Mouse (Mus musculus) kidney, embryonic 16.5 days (tissue): ENCODE measurements at regions not wholly inside any gene's neighbourhood (a gene's known extent, or its start where the extent isn't known, plus 50 kb on each side); places are given as distances from the start of the nearest gene placed in this dataset.

Source experiments
- ATAC-seq: fragments of 200-750 bp; cut with Nextera tagmentation; 2 replicates; pipeline ENCODE4 v1.8.0; 2017; ENCODE audit warnings: moderate TSS enrichment; ENCODE audit not compliant: low FRiP score, low TSS enrichment
- H3K27ac ChIP-seq: fragments of 300-500 bp; sonication (generic); 2 replicates; pipeline ENCODE4 v1.5.1; 2014; ENCODE audit warnings: low read length
- H3K27me3 ChIP-seq: fragments of 300-500 bp; sonication (generic); 2 replicates; pipeline ENCODE4 v1.6.1; 2014; ENCODE audit warnings: low read length, control low read depth, mixed read lengths; ENCODE audit not compliant: insufficient read depth
- H3K36me3 ChIP-seq: fragments of 300-500 bp; sonication (generic); 2 replicates; pipeline ENCODE4 v1.6.1; 2014; ENCODE audit warnings: low read length, control low read depth, mixed read lengths; ENCODE audit not compliant: insufficient read depth
- H3K4me1 ChIP-seq: fragments of 300-500 bp; sonication (generic); 2 replicates; pipeline ENCODE4 v1.6.1; 2014; ENCODE audit warnings: low read length, control low read depth, mixed read lengths; ENCODE audit not compliant: insufficient read depth
- H3K4me2 ChIP-seq: fragments of 300-500 bp; sonication (generic); replicated peaks from 2 replicates; pipeline ENCODE4 v1.6.1; 2014; ENCODE audit warnings: low read depth, low read length
- H3K4me3 ChIP-seq: fragments of 300-500 bp; sonication (generic); 2 replicates; pipeline ENCODE4 v1.5.1; 2014; ENCODE audit warnings: mild to moderate bottlenecking, low read length
- H3K9ac ChIP-seq: fragments of 300-500 bp; sonication (generic); replicated peaks from 2 replicates; pipeline ENCODE4 v1.6.1; 2014; ENCODE audit warnings: low read length
- H3K9me3 ChIP-seq: fragments of 300-500 bp; sonication (generic); 2 replicates; pipeline ENCODE4 v1.6.1; 2016; ENCODE audit warnings: low read length, control low read depth
- WGBS: fragments of 180-500 bp; shearing (Covaris S2); extraction: QIAGEN DNeasy Blood & Tissue Kit; methylation state at CpG from one replicate; pipeline ENCODE4 v1.1.7; 2014; 5-methylcytosine and 5-hydroxymethylcytosine counted together

DNA sequence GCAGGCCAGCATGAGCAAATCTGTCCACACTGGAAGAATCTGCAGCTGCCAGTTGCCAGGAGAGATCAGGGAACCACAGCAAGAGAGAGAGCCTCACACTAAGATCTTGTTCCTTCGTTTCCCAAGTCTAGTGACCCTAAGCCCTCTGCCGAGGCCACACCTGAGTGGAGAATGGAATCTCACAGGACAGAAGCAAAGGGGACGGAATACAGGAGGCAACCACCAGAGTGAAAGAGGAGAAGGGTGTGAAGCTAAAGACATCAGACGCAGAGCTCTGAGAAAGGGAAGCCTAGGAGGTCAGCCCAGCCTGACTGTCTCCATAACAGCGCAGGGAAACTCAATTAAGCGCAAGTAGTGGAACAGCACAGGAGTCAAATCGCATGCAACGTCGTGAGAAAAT is 75.0 kb downstream of the Suds3 start:
- Histone ChIP-seq H3K27ac (no peak overlapping the region), H3K9me3 (no peaks in the 10 kb centered on the region), H3K4me3 (no peak overlapping the region), H3K36me3 (no peaks in the 10 kb centered on the region), H3K4me2 (no peak overlapping the region), H3K27me3 (no peaks in the 10 kb centered on the region), H3K9ac (no peak overlapping the region), H3K4me1 (no peaks in the 10 kb centered on the region)
- ATAC-seq, result peak; percentile 51; the same call in 1 of the 2 replicates
- 30% methylated on average over 9 of the region's 9 CpGs for WGBS

- Histone ChIP-seq H3K27ac (no peak overlapping the region), H3K4me3 (no peak overlapping the region), H3K9me3 (no peaks in the 10 kb centered on the region), H3K9ac (no peak overlapping the region), H3K4me1 (no peaks in the 10 kb centered on the region), H3K36me3 (no peaks in the 10 kb centered on the region), H3K27me3 (no peaks in the 10 kb centered on the region), H3K4me2 (no peak overlapping the region)
- 21% methylated on average over 3 of the region's 3 CpGs for WGBS
- ATAC-seq, result no peak
Observed at GRCm38 (mm10) chr5:117037261-117037660, 78.7 kb downstream of the Suds3 start.

GRCm38 (mm10) chr5:117032130-117032529 is 83.8 kb downstream of the Suds3 start:
- no peak overlapping the region for H3K4me2 ChIP-seq
- H3K9me3 ChIP-seq, result no peaks in the 10 kb centered on the region
- no peak overlapping the region for H3K27ac ChIP-seq
- no peak overlapping the region for H3K4me3 ChIP-seq
- no peaks in the 10 kb centered on the region for H3K27me3 ChIP-seq
- no peaks in the 10 kb centered on the region for H3K4me1 ChIP-seq
- ATAC-seq, result no peak
- no peaks in the 10 kb centered on the region for H3K36me3 ChIP-seq
- H3K9ac ChIP-seq, result no peak overlapping the region
- 81% methylated on average over 10 of the region's 10 CpGs for WGBS

GRCm38 (mm10) chr5:117025689-117026383 is 90.1 kb downstream of the Suds3 start:
- Histone ChIP-seq H3K9me3 (peaks cover 5% of the 10 kb centered on the region), H3K9ac (no peak overlapping the region), H3K36me3 (no peaks in the 10 kb centered on the region), H3K4me2 (no peak overlapping the region), H3K27me3 (no peaks in the 10 kb centered on the region), H3K4me1 (no peaks in the 10 kb centered on the region), H3K4me3 (no peak overlapping the region), H3K27ac (no peak overlapping the region)
- WGBS, result 86% methylated on average over 13 of the region's 13 CpGs
- ATAC-seq, result no peak

GRCm38 (mm10) chr5:117018419-117019150 is 97.3 kb downstream of the Suds3 start:
- Histone ChIP-seq H3K4me1 (no peaks in the 10 kb centered on the region), H3K36me3 (no peaks in the 10 kb centered on the region), H3K9me3 (no peaks in the 10 kb centered on the region), H3K27ac (no peak overlapping the region), H3K4me3 (no peak overlapping the region), H3K27me3 (no peaks in the 10 kb centered on the region), H3K9ac (no peak overlapping the region), H3K4me2 (no peak overlapping the region)
- 81% methylated on average over 6 of the region's 6 CpGs for WGBS
- no peak for ATAC-seq

DNA sequence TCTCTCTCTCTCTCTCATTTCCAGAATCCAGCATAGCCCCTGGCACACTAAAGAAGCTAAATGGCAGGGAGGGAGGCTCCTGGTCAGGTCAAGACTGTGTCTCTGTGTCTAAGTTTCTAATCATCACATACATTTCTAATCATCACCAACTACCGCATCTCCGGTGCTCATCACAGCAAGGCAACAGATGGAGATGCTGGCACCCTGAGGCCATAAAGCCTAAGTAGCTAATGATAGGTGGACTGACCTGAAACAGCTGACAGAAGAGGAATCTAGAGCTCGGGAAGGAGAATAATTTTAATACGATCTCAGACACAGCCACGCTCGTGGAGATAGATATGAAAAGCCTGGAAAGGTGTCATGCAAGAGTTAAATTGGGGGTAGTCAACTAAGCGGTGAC is 104.8 kb downstream of the Suds3 start:
- no peak overlapping the region for H3K4me2 ChIP-seq
- no peak overlapping the region for H3K4me3 ChIP-seq
- H3K9me3 ChIP-seq, result no peaks in the 10 kb centered on the region
- H3K27ac ChIP-seq, result no peak overlapping the region
- H3K9ac ChIP-seq, result no peak overlapping the region
- ATAC-seq, result no peak
- no peaks in the 10 kb centered on the region for H3K36me3 ChIP-seq
- no peaks in the 10 kb centered on the region for H3K27me3 ChIP-seq
- H3K4me1 ChIP-seq, result no peaks in the 10 kb centered on the region
- WGBS, result 85% methylated on average over 7 of the region's 7 CpGs

GRCm38 (mm10) chr5:117000770-117001201 is 115.1 kb downstream of the Suds3 start:
- Histone ChIP-seq H3K4me3 (no peak overlapping the region), H3K9me3 (no peaks in the 10 kb centered on the region), H3K4me1 (no peaks in the 10 kb centered on the region), H3K27ac (0 out of 2 replicates have a peak overlapping the region, but pooled peaks have one; percentile 24), H3K36me3 (no peaks in the 10 kb centered on the region), H3K9ac (no peak overlapping the region), H3K4me2 (peak overlapping the region; percentile 21; the same call in 1 of the 2 replicates), H3K27me3 (no peaks in the 10 kb centered on the region)
- WGBS, result 33% methylated on average over 20 of the region's 20 CpGs
- ATAC-seq, result no peak; the same call in 1 of the 2 replicates

DNA sequence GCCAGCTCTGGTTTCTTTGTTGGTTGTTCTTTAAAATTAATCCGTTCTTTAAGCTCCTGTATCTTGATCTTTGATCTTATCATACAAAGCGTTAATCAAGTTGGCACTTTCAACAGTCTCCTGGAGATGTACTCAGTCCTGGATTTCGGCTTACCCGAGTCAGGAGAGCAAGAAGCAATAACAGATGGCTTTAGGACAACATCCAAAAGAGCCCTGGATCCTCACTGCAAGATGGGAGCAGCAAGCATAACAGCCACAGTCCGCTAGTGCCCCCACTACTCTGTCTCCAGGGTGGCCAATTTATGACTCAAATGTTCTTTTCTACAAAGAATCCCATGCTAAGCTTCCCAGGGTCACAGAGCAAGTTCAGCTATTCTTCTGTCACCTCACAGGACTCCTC is 121.4 kb downstream of the Suds3 start:
- Histone ChIP-seq H3K9ac (no peak overlapping the region), H3K9me3 (no peaks in the 10 kb centered on the region), H3K4me1 (no peaks in the 10 kb centered on the region), H3K4me2 (no peak overlapping the region), H3K27me3 (no peaks in the 10 kb centered on the region), H3K4me3 (no peak overlapping the region), H3K27ac (no peak overlapping the region), H3K36me3 (no peaks in the 10 kb centered on the region)
- no peak for ATAC-seq
- 58% methylated on average over 5 of the region's 5 CpGs for WGBS

DNA sequence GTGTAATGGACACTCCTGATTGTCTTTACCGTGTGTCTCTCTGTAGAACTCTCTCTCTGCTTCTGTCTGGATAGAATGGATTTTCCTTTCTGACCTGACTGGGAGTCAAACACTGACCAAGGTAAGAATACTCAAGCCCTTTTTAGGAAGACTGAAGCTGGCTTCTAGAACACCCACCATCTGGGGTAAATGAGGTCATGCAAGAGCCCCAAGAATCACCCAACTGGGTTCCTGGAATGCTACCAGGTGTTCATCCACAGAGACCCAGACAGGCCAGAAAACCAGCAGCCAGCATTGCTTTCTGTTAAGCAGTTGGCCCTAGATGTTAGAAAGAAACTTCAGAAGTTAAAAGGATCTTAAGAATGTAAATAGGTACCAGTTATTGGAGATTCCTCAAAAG is 122.2 kb downstream of the Suds3 start:
- no peak overlapping the region for H3K9ac ChIP-seq
- H3K9me3 ChIP-seq, result no peaks in the 10 kb centered on the region
- no peaks in the 10 kb centered on the region for H3K4me1 ChIP-seq
- H3K4me3 ChIP-seq, result no peak overlapping the region
- H3K27me3 ChIP-seq, result no peaks in the 10 kb centered on the region
- WGBS, result 50% methylated on average over 1 of the region's 1 CpGs
- no peak overlapping the region for H3K27ac ChIP-seq
- no peaks in the 10 kb centered on the region for H3K36me3 ChIP-seq
- ATAC-seq, result no peak
- H3K4me2 ChIP-seq, result no peak overlapping the region

- Histone ChIP-seq H3K27ac (no peak overlapping the region), H3K4me3 (no peak overlapping the region), H3K27me3 (no peaks in the 10 kb centered on the region), H3K9me3 (no peaks in the 10 kb centered on the region), H3K36me3 (no peaks in the 10 kb centered on the region), H3K4me1 (no peaks in the 10 kb centered on the region), H3K4me2 (no peak overlapping the region), H3K9ac (no peak overlapping the region)
- no peak for ATAC-seq
- 46% methylated on average over 6 of the region's 6 CpGs for WGBS
Observed at GRCm38 (mm10) chr5:116991461-116991860, 124.5 kb downstream of the Suds3 start.
